In the genomic region with DNA sequence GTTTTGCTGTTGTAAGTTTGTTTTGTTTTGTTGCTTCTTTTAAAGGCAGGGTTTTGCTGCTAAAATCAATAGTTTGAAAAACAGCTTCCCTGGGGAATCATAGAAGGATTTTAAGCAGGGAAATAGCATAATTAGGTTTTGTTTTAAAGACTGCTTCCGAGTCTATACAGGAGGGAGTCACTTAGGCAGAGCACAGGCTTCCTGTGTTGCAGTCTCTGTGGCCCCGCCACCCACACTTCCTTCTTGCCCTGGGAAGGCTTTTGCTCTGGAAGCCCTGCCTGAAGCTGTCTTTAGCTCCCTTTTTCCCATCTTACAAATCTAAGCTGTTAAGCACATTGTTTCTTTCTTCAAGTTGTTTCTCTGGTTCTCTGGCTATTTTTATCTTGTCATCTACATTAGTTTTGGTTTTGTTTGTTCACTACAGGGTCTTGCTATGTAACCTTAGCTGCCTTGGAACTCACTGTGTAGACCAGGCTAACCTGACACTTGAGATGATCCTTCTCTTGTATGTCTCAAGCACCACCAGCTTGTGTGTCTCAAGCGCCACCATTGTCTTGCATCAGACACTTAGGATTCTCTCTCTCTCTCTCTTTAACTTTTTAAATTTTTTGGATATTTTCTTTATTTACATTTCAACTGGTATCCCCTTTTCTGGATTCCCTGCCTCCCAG, we compare ENCODE assay signal across 13 mouse cellular contexts. TPM values are rescaled to one million over a fixed set of nuclear protein-coding genes. Genes with fewer than 3 reads are reported as not detected.
DNase-seq lines count a peak whose midpoint lies in the region; ATAC-seq and TF ChIP-seq lines count a peak whose summit lies in the region.
"Had no signal": no experiment of that assay in that cellular context is flagged by ENCODE, and none has a peak within 500 bp of the region (broad histone marks: within the 10 kb centered on the region; RNA-seq: fewer than 3 reads in every experiment).

No protein-coding gene starts in this region.

- H3K27me3 ChIP-seq in heart, embryonic 11.5 days (ENCODE audit: control insufficient read depth, insufficient read depth, low read length), result no peaks in the 10 kb centered on the region
- no peaks in the 10 kb centered on the region for H3K27me3 ChIP-seq in liver, postnatal 0 days (ENCODE audit: insufficient read depth, low read length)
- H3K27me3 ChIP-seq in hindbrain, embryonic 16.5 days (replicated peaks; ENCODE audit: control insufficient read depth, insufficient read depth, low read length), result no peaks in the 10 kb centered on the region
- no peaks in the 10 kb centered on the region for H3K27me3 ChIP-seq in limb, embryonic 10.5 days (ENCODE audit: low read depth, poor library complexity, severe bottlenecking)
- H3K27me3 ChIP-seq: heart, embryonic 13.5 days; neural tube, embryonic 13.5 days had no signal

- ATAC-seq in heart, embryonic 11.5 days (replicated peaks; ENCODE audit: insufficient number of reproducible peaks, low FRiP score, low TSS enrichment), result no peak
- peak; percentile 83 for ATAC-seq in liver, postnatal 0 days
- ATAC-seq in hindbrain, embryonic 16.5 days, result no peak
- ATAC-seq: intestine, postnatal 0 days had no signal

- no peaks in the 10 kb centered on the region for H3K36me3 ChIP-seq in heart, embryonic 11.5 days (ENCODE audit: control insufficient read depth, insufficient read depth, low read length)
- H3K36me3 ChIP-seq in liver, postnatal 0 days (replicated peaks; ENCODE audit: insufficient read depth, low read length), result no peaks in the 10 kb centered on the region
- H3K36me3 ChIP-seq in hindbrain, embryonic 16.5 days (ENCODE audit: control insufficient read depth, insufficient read depth, low read length), result no peaks in the 10 kb centered on the region
- no peaks in the 10 kb centered on the region for H3K36me3 ChIP-seq in limb, embryonic 10.5 days
- H3K36me3 ChIP-seq: heart, embryonic 13.5 days; neural tube, embryonic 13.5 days had no signal

- no peaks in the 10 kb centered on the region for H3K4me1 ChIP-seq in heart, embryonic 11.5 days (ENCODE audit: control insufficient read depth, insufficient read depth, low read length)
- H3K4me1 ChIP-seq in liver, postnatal 0 days (ENCODE audit: insufficient read depth), result peaks cover 6% of the 10 kb centered on the region; the same call in 1 of the 2 replicates
- no peaks in the 10 kb centered on the region for H3K4me1 ChIP-seq in hindbrain, embryonic 16.5 days (ENCODE audit: control insufficient read depth, insufficient read depth, low read depth, low read length)
- H3K4me1 ChIP-seq in limb, embryonic 10.5 days, result no peaks in the 10 kb centered on the region
- H3K4me1 ChIP-seq: heart, embryonic 13.5 days; neural tube, embryonic 13.5 days had no signal

- WGBS in heart, embryonic 11.5 days (ENCODE audit: insufficient replicate concordance), result 54% methylated on average over 3 of the region's 3 CpGs
- WGBS in liver, postnatal 0 days (ENCODE audit: insufficient replicate concordance), result 35% methylated on average over 3 of the region's 3 CpGs
- 61% methylated on average over 3 of the region's 3 CpGs for WGBS in hindbrain, embryonic 16.5 days
- 69% methylated on average over 3 of the region's 3 CpGs for WGBS in limb, embryonic 10.5 days

- no peaks in the 10 kb centered on the region for H3K9me3 ChIP-seq in heart, embryonic 11.5 days (replicated peaks; ENCODE audit: control insufficient read depth, low read length)
- H3K9me3 ChIP-seq in liver, postnatal 0 days (ENCODE audit: low read length), result no peaks in the 10 kb centered on the region
- H3K9me3 ChIP-seq in hindbrain, embryonic 16.5 days (ENCODE audit: control insufficient read depth, low read length), result no peaks in the 10 kb centered on the region
- no peaks in the 10 kb centered on the region for H3K9me3 ChIP-seq in limb, embryonic 10.5 days (replicated peaks)
- H3K9me3 ChIP-seq: heart, embryonic 13.5 days; neural tube, embryonic 13.5 days had no signal

- H3K4me2 ChIP-seq in heart, embryonic 11.5 days, result no peak overlapping the region
- H3K4me2 ChIP-seq in liver, postnatal 0 days (ENCODE audit: low read depth, low read length), result peak overlapping the region; percentile 62
- H3K4me2 ChIP-seq in hindbrain, embryonic 16.5 days (ENCODE audit: low read length), result no peak overlapping the region
- H3K4me2 ChIP-seq: heart, embryonic 13.5 days; neural tube, embryonic 13.5 days had no signal

- TF ChIP-seq EP300 in liver, postnatal 0 days (IDR thresholded peaks at IDR 0.05; ENCODE audit: low read depth), result 0 out of 2 replicates have a peak, but pooled peaks have one; percentile 1

- DNase-seq in heart, adult 11 months, result peak; percentile 89
- DNase-seq in thymus, postnatal 25 days, result peak; percentile 12
- no peak for DNase-seq in thymus, postnatal 36 days
- DNase-seq in liver, postnatal 0 days, result peak; percentile 39
- no peak for DNase-seq in right cerebral cortex, postnatal 36 days (ENCODE audit: low spot score in 2 of 2)
- no peak for DNase-seq in limb, embryonic 10.5 days (ENCODE audit: low spot score)
- DNase-seq: spleen, adult 18-20 months had no signal

- H3K27ac ChIP-seq in heart, embryonic 11.5 days (ENCODE audit: low read depth, low read length), result no peak overlapping the region
- H3K27ac ChIP-seq in liver, postnatal 0 days (ENCODE audit: low read depth), result peak overlapping the region; percentile 62
- H3K27ac ChIP-seq in hindbrain, embryonic 16.5 days (ENCODE audit: low read depth, low read length), result no peak overlapping the region
- no peak overlapping the region for H3K27ac ChIP-seq in limb, embryonic 10.5 days
- H3K27ac ChIP-seq: heart, embryonic 13.5 days; left cerebral cortex, adult 2 months; neural tube, embryonic 13.5 days had no signal

- no peak overlapping the region for H3K9ac ChIP-seq in heart, embryonic 11.5 days (ENCODE audit: low read depth, low read length)
- H3K9ac ChIP-seq in liver, postnatal 0 days (replicated peaks), result peak overlapping the region; percentile 41; the same call in 1 of the 2 replicates
- H3K9ac ChIP-seq in hindbrain, embryonic 16.5 days (ENCODE audit: low read depth, low read length), result no peak overlapping the region
- H3K9ac ChIP-seq: heart, embryonic 13.5 days; neural tube, embryonic 13.5 days had no signal

- TF ChIP-seq CTCF in liver, postnatal 0 days (IDR thresholded peaks at IDR 0.05; ENCODE audit: low read depth), result no peak

- no peak overlapping the region for H3K4me3 ChIP-seq in heart, embryonic 11.5 days (ENCODE audit: low read depth, low read length)
- H3K4me3 ChIP-seq in liver, postnatal 0 days (ENCODE audit: low read depth, low read length), result no peak overlapping the region
- H3K4me3 ChIP-seq in hindbrain, embryonic 16.5 days (ENCODE audit: low read length), result no peak overlapping the region
- H3K4me3 ChIP-seq in limb, embryonic 10.5 days, result no peak overlapping the region
- H3K4me3 ChIP-seq: heart, embryonic 13.5 days; left cerebral cortex, adult 2 months; neural tube, embryonic 13.5 days had no signal

RNA-seq across cellular contexts. Expression of gene Npr2, which starts 18.5 kb away (rescaled TPM):
- 7.2 and 7.8 TPM in 2 replicates for polyA plus RNA-seq in heart, embryonic 11.5 days (2014; fragmentation: Nextera tagmentation; extraction: Ambion mirVana)
- polyA plus RNA-seq in liver, postnatal 0 days (2015; fragmentation: Nextera tagmentation; extraction: Ambion mirVana), result 0.54 and 0.82 TPM in 2 replicates
- 10.8 and 12.6 TPM in 2 replicates for polyA plus RNA-seq in hindbrain, embryonic 16.5 days (2015; fragmentation: Nextera tagmentation; extraction: Ambion mirVana)
- 2.8 and 4.8 TPM in 2 replicates for polyA plus RNA-seq in limb, embryonic 10.5 days (2016; fragmentation: Nextera tagmentation; extraction: Ambion mirVana)

RNA-seq across cellular contexts. Expression of gene Msmp, which starts 28.9 kb away (rescaled TPM):
- not detected in 2 replicates for polyA plus RNA-seq in heart, embryonic 11.5 days (2014; fragmentation: Nextera tagmentation; extraction: Ambion mirVana)
- polyA plus RNA-seq in liver, postnatal 0 days (2015; fragmentation: Nextera tagmentation; extraction: Ambion mirVana), result 0.96 TPM in 1 of 2 replicates, not detected in the other
- 0.71 and 0.94 TPM in 2 replicates for polyA plus RNA-seq in hindbrain, embryonic 16.5 days (2015; fragmentation: Nextera tagmentation; extraction: Ambion mirVana)
- polyA plus RNA-seq in limb, embryonic 10.5 days (2016; fragmentation: Nextera tagmentation; extraction: Ambion mirVana), result 0.44 TPM in 1 of 2 replicates, not detected in the other
- polyA plus RNA-seq: intestine, postnatal 0 days; neural tube, embryonic 13.5 days had no signal

RNA-seq across cellular contexts. Expression of gene Gba2, which starts 34.5 kb away (rescaled TPM):
- polyA plus RNA-seq in heart, embryonic 11.5 days (2014; fragmentation: Nextera tagmentation; extraction: Ambion mirVana), result 14.3 and 18.4 TPM in 2 replicates
- 7.3 and 8.4 TPM in 2 replicates for polyA plus RNA-seq in liver, postnatal 0 days (2015; fragmentation: Nextera tagmentation; extraction: Ambion mirVana)
- 54.0 and 59.3 TPM in 2 replicates for polyA plus RNA-seq in hindbrain, embryonic 16.5 days (2015; fragmentation: Nextera tagmentation; extraction: Ambion mirVana)
- polyA plus RNA-seq in limb, embryonic 10.5 days (2016; fragmentation: Nextera tagmentation; extraction: Ambion mirVana), result 24.3 and 29.2 TPM in 2 replicates

RNA-seq across cellular contexts. Expression of gene Rgp1, which starts 34.7 kb away (rescaled TPM):
- 20.1 and 32.5 TPM in 2 replicates for polyA plus RNA-seq in heart, embryonic 11.5 days (2014; fragmentation: Nextera tagmentation; extraction: Ambion mirVana)
- 6.3 and 7.3 TPM in 2 replicates for polyA plus RNA-seq in liver, postnatal 0 days (2015; fragmentation: Nextera tagmentation; extraction: Ambion mirVana)
- polyA plus RNA-seq in hindbrain, embryonic 16.5 days (2015; fragmentation: Nextera tagmentation; extraction: Ambion mirVana), result 17.8 and 23.5 TPM in 2 replicates
- polyA plus RNA-seq in limb, embryonic 10.5 days (2016; fragmentation: Nextera tagmentation; extraction: Ambion mirVana), result 22.7 and 30.0 TPM in 2 replicates

RNA-seq across cellular contexts. Expression of gene Spag8, which starts 40.2 kb away (rescaled TPM):
- 0.29 and 0.38 TPM in 2 replicates for polyA plus RNA-seq in heart, embryonic 11.5 days (2014; fragmentation: Nextera tagmentation; extraction: Ambion mirVana)
- not detected in 2 replicates for polyA plus RNA-seq in liver, postnatal 0 days (2015; fragmentation: Nextera tagmentation; extraction: Ambion mirVana)
- 9.3 and 10.3 TPM in 2 replicates for polyA plus RNA-seq in hindbrain, embryonic 16.5 days (2015; fragmentation: Nextera tagmentation; extraction: Ambion mirVana)
- 1.0 and 1.2 TPM in 2 replicates for polyA plus RNA-seq in limb, embryonic 10.5 days (2016; fragmentation: Nextera tagmentation; extraction: Ambion mirVana)

Comparison
In these comparisons a context has a peak if more than half of its experiments do, and no peak if none do; other contexts are left out.
1. DNase-seq: peak in heart, adult 11 months (single experiment), thymus, postnatal 25 days (single experiment) and liver, postnatal 0 days (single experiment); none in thymus, postnatal 36 days (0 of 2), right cerebral cortex, postnatal 36 days (0 of 2) and limb, embryonic 10.5 days (single experiment).